Mouse (Mus musculus) bone marrow macrophage, adult 2 months (primary cell): ENCODE results near the gene Slc7a15.

Source experiments
- CTCF ChIP-seq: IDR thresholded peaks from 2 replicates; pipeline ENCODE4 v1.5.1; 2012; ENCODE audit warnings: low read depth, mild to moderate bottlenecking, low read length, moderate library complexity
- POLR2A ChIP-seq: IDR thresholded peaks from 2 replicates; pipeline ENCODE4 v1.6.1; 2012; ENCODE audit warnings: mild to moderate bottlenecking, low read depth, low read length, borderline replicate concordance

DNA sequence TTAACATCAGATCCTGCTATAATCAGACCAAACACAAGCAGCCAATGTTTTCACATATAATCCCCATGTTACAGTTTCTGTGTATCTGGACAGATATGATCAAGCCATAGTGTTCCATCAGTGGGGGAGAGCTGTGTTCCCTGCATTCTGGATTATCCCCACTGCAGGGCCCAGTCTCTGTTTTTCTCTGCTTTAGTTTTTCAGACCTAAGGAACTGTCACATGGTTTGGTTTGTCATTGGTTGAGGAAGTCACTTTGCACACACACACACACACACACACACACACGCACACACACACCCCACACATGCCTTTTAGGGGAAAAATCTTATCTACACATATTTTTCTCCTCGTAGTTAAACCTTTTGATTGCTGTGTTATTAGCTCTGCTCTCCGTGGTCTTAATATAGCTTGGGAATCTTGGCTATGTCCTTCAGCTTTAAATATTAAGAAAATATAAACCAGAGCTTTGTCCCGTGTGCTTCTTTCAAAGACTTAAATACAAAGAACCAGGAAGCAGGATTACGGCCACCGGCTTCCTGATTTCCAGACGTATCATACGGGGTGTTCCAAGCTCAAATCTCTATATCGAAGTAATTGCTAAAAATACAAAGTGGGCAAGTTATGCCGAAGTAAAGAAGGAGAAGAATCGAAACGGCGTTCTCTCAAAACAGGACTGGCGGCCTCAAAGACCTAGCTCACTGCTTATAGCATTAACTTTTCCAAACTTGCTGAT, 97.1 kb downstream of the Slc7a15 start:
- TF ChIP-seq CTCF = no peak
- no peak for TF ChIP-seq POLR2A
